11 mouse cellular contexts compared by ENCODE assay signal in the genomic region with DNA sequence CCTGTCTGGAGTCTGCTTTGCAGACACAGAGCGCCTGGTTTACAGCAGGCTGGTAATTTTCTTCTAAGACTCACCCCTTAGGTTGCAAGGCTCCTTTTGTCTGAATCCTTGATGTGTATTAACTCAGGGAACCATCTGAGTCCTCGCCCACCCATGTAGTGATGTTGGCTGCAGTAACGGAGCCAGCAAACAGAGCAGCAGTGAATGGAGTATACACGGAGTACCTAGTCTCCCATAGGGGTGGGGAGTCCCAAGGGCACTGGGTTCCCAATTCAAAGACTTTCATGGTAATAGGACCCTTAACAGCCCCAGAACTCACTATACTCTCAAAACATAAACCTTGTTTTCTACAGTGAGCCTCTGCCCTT.
DNase-seq lines count a peak whose midpoint lies in the region; ATAC-seq lines count a peak whose summit lies in the region.
"Had no signal": no experiment of that assay in that cellular context is flagged by ENCODE, and none has a peak within 500 bp of the region (broad histone marks: within the 10 kb centered on the region; RNA-seq: fewer than 3 reads in every experiment).

No protein-coding gene starts in this region.

- no peaks in the 10 kb centered on the region for H3K36me3 ChIP-seq in heart, embryonic 10.5 days
- no peaks in the 10 kb centered on the region for H3K36me3 ChIP-seq in kidney, embryonic 15.5 days
- no peaks in the 10 kb centered on the region for H3K36me3 ChIP-seq in embryonic facial prominence, embryonic 13.5 days
- H3K36me3 ChIP-seq in midbrain, embryonic 16.5 days (ENCODE audit: control insufficient read depth, insufficient read depth, low read length) = no peaks in the 10 kb centered on the region

- WGBS in heart, embryonic 10.5 days = 89% methylated on average over 4 of the region's 4 CpGs
- 73% methylated on average over 4 of the region's 4 CpGs for WGBS in kidney, embryonic 15.5 days
- 44% methylated on average over 4 of the region's 4 CpGs for WGBS in embryonic facial prominence, embryonic 13.5 days
- 51% methylated on average over 4 of the region's 4 CpGs for WGBS in midbrain, embryonic 16.5 days

- H3K27me3 ChIP-seq in heart, embryonic 10.5 days (ENCODE audit: insufficient read depth, poor library complexity, severe bottlenecking) = peaks cover 37% of the 10 kb centered on the region
- peaks cover 13% of the 10 kb centered on the region for H3K27me3 ChIP-seq in kidney, embryonic 15.5 days
- peaks cover 6% of the 10 kb centered on the region; the same call in 1 of the 2 replicates for H3K27me3 ChIP-seq in embryonic facial prominence, embryonic 13.5 days
- no peaks in the 10 kb centered on the region; the same call in 1 of the 2 replicates for H3K27me3 ChIP-seq in midbrain, embryonic 16.5 days (ENCODE audit: control insufficient read depth, insufficient read depth, low read depth, low read length)

- H3K9ac ChIP-seq in kidney, embryonic 15.5 days = no peak overlapping the region
- no peak overlapping the region for H3K9ac ChIP-seq in embryonic facial prominence, embryonic 13.5 days
- H3K9ac ChIP-seq in midbrain, embryonic 16.5 days (ENCODE audit: low read depth, low read length) = no peak overlapping the region

- peaks cover 38% of the 10 kb centered on the region for H3K4me1 ChIP-seq in heart, embryonic 10.5 days
- peaks cover 18% of the 10 kb centered on the region for H3K4me1 ChIP-seq in kidney, embryonic 15.5 days
- peaks cover 57% of the 10 kb centered on the region for H3K4me1 ChIP-seq in embryonic facial prominence, embryonic 13.5 days
- H3K4me1 ChIP-seq in midbrain, embryonic 16.5 days (ENCODE audit: control insufficient read depth, insufficient read depth, low read length) = peaks cover 15% of the 10 kb centered on the region

- H3K27ac ChIP-seq in heart, embryonic 10.5 days = peak overlapping the region; percentile 38; the same call in 1 of the 2 replicates
- H3K27ac ChIP-seq in kidney, embryonic 15.5 days = no peak overlapping the region
- peak overlapping the region; percentile 73 for H3K27ac ChIP-seq in embryonic facial prominence, embryonic 13.5 days
- H3K27ac ChIP-seq in midbrain, embryonic 16.5 days (ENCODE audit: low read length) = no peak overlapping the region

- H3K9me3 ChIP-seq in heart, embryonic 10.5 days = no peaks in the 10 kb centered on the region
- no peaks in the 10 kb centered on the region for H3K9me3 ChIP-seq in kidney, embryonic 15.5 days (replicated peaks)
- H3K9me3 ChIP-seq in embryonic facial prominence, embryonic 13.5 days = no peaks in the 10 kb centered on the region
- no peaks in the 10 kb centered on the region for H3K9me3 ChIP-seq in midbrain, embryonic 16.5 days (replicated peaks; ENCODE audit: control insufficient read depth, low read length, poor library complexity, severe bottlenecking)

- intact Hi-C loops in heart, postnatal 25 days (cut with DNase I) = no loop called here

- no peak overlapping the region for H3K4me2 ChIP-seq in kidney, embryonic 15.5 days
- peak overlapping the region; percentile 26; the same call in 1 of the 2 replicates for H3K4me2 ChIP-seq in embryonic facial prominence, embryonic 13.5 days
- no peak overlapping the region for H3K4me2 ChIP-seq in midbrain, embryonic 16.5 days (ENCODE audit: low read length)

- ATAC-seq in kidney, embryonic 15.5 days (replicated peaks; ENCODE audit: low FRiP score) = 0 out of 2 replicates have a peak, but pooled peaks have one; percentile 15
- ATAC-seq in embryonic facial prominence, embryonic 13.5 days (ENCODE audit: insufficient number of reproducible peaks, insufficient read depth, low FRiP score, low TSS enrichment, low read depth) = no peak
- ATAC-seq in midbrain, embryonic 16.5 days = 0 out of 2 replicates have a peak, but pooled peaks have one; percentile 14
- no peak for ATAC-seq in CD4-positive, CD25-positive, alpha-beta regulatory T cell, adult 4 months
- ATAC-seq: intestine, embryonic 16.5 days had no signal

- no peak overlapping the region for H3K4me3 ChIP-seq in heart, embryonic 10.5 days
- no peak overlapping the region for H3K4me3 ChIP-seq in kidney, embryonic 15.5 days (replicated peaks)
- no peak overlapping the region for H3K4me3 ChIP-seq in embryonic facial prominence, embryonic 13.5 days
- no peak overlapping the region for H3K4me3 ChIP-seq in midbrain, embryonic 16.5 days (ENCODE audit: low read depth, low read length)
- H3K4me3 ChIP-seq: myocyte had no signal

- no peak for DNase-seq in heart, embryonic 10.5 days (ENCODE audit: low spot score)
- no peak for DNase-seq in heart, postnatal 25 days (ENCODE audit: low spot score)
- no peak for DNase-seq in kidney, postnatal 36 days
- no peak for DNase-seq in left cerebral cortex, adult 18-20 months (ENCODE audit: low spot score in 2 of 2)
- DNase-seq: thymus, postnatal 4 days had no signal

Comparison
In these comparisons a context has a peak if more than half of its experiments do, and no peak if none do; other contexts are left out.
1. H3K27ac ChIP-seq: peak in heart, embryonic 10.5 days (single experiment) and embryonic facial prominence, embryonic 13.5 days (single experiment); none in kidney, embryonic 15.5 days (single experiment) and midbrain, embryonic 16.5 days (single experiment).
2. ATAC-seq: peak in kidney, embryonic 15.5 days (single experiment) and midbrain, embryonic 16.5 days (single experiment); none in embryonic facial prominence, embryonic 13.5 days (single experiment) and CD4-positive, CD25-positive, alpha-beta regulatory T cell, adult 4 months (single experiment).